Mouse (Mus musculus) C2C12 (cell line): ENCODE results near the gene Slc7a11. TPM values are rescaled to one million over a fixed set of nuclear protein-coding genes. Genes with fewer than 3 reads are reported as not detected.

Source experiments
- H3K27me3 ChIP-seq: one replicate; pipeline ENCODE4 v1.6.1; 2011; ENCODE audit not compliant: control insufficient read depth, insufficient read depth, insufficient read length
- H3K36me3 ChIP-seq: one replicate; pipeline ENCODE4 v1.6.1; 2011; ENCODE audit not compliant: control insufficient read depth, insufficient read depth
- H3K4me3 ChIP-seq: one replicate; pipeline ENCODE4 v1.5.1; 2011; ENCODE audit warnings: mild to moderate bottlenecking, control low read depth; ENCODE audit not compliant: poor library complexity, insufficient read depth, severe bottlenecking
- H3K79me2 ChIP-seq: one replicate; pipeline ENCODE4 v1.6.1; 2011; ENCODE audit not compliant: control insufficient read depth, insufficient read depth
- H3K79me3 ChIP-seq: one replicate; pipeline ENCODE4 v1.6.1; 2011; ENCODE audit warnings: low read depth, control low read depth
- H3ac ChIP-seq: one replicate; pipeline ENCODE3; 2011; ENCODE audit warnings: low read depth; ENCODE audit not compliant: control insufficient read depth, insufficient read length
- CEBPB ChIP-seq: IDR thresholded peaks from one replicate; pipeline ENCODE4 v1.6.1; 2011; ENCODE audit warnings: low read depth, mild to moderate bottlenecking, control low read depth, moderate library complexity
- CTCF ChIP-seq: IDR thresholded peaks from one replicate; pipeline ENCODE4 v1.5.1; 2011; ENCODE audit not compliant: control insufficient read depth, insufficient read depth, insufficient read length
- FOSL1 ChIP-seq: IDR thresholded peaks from one replicate; pipeline ENCODE4 v1.8.0; 2011; ENCODE audit warnings: mild to moderate bottlenecking, low read length; ENCODE audit not compliant: poor library complexity, insufficient read depth, severe bottlenecking
- MAX ChIP-seq: IDR thresholded peaks from one replicate; pipeline ENCODE4 v1.6.1; 2011; ENCODE audit warnings: mild to moderate bottlenecking, control low read depth
- MYOD1 ChIP-seq: IDR thresholded peaks from one replicate; pipeline ENCODE4 v1.6.1; 2011; ENCODE audit warnings: low read depth; ENCODE audit not compliant: control insufficient read depth, insufficient read length
- MYOG ChIP-seq: IDR thresholded peaks from one replicate; pipeline ENCODE4 v1.6.1; 2011; ENCODE audit not compliant: control insufficient read depth, insufficient read length; ENCODE audit errors: extremely low read depth
- USF1 ChIP-seq: IDR thresholded peaks from one replicate; pipeline ENCODE4 v1.6.1; 2011; ENCODE audit warnings: low read depth, mild to moderate bottlenecking, control low read depth, moderate library complexity
- polyA plus RNA-seq: library from polyadenylated mRNA; unstranded; fragments of >200 nt; fragmentation: generic; extraction: Trizol; gene quantifications from one replicate; pipeline ENCODE4 v1.2.1, GENCODE M21; 2012; ENCODE audit warnings: missing spikeins

Gene Slc7a11
- polyA plus RNA-seq, 1 experiment = 3.1 TPM

GRCm38 (mm10) chr3:50387280-50387679 lies 56.1 kb downstream of the Slc7a11 start:
- Histone ChIP-seq H3K79me3 (no peaks in the 10 kb centered on the region), H3ac (no peak overlapping the region), H3K4me3 (no peak overlapping the region), H3K79me2 (no peaks in the 10 kb centered on the region), H3K27me3 (no peaks in the 10 kb centered on the region), H3K36me3 (no peaks in the 10 kb centered on the region)
- TF ChIP-seq MAX = no peak
- no peak for TF ChIP-seq CTCF
- TF ChIP-seq MYOD1 = no peak
- TF ChIP-seq CEBPB = no peak
- TF ChIP-seq USF1 = no peak
- TF ChIP-seq MYOG = no peak

GRCm38 (mm10) chr3:50386561-50387221 lies 56.7 kb downstream of the Slc7a11 start:
- H3ac ChIP-seq = no peak overlapping the region
- H3K79me3 ChIP-seq = no peaks in the 10 kb centered on the region
- no peaks in the 10 kb centered on the region for H3K79me2 ChIP-seq
- H3K27me3 ChIP-seq = no peaks in the 10 kb centered on the region
- no peaks in the 10 kb centered on the region for H3K36me3 ChIP-seq
- H3K4me3 ChIP-seq = no peak overlapping the region
- no peak for TF ChIP-seq MAX
- no peak for TF ChIP-seq USF1
- TF ChIP-seq MYOD1 = no peak
- no peak for TF ChIP-seq CTCF
- no peak for TF ChIP-seq MYOG
- no peak for TF ChIP-seq CEBPB
- no peak for TF ChIP-seq FOSL1

- Histone ChIP-seq H3ac (no peak overlapping the region), H3K27me3 (no peaks in the 10 kb centered on the region), H3K4me3 (no peak overlapping the region), H3K36me3 (no peaks in the 10 kb centered on the region), H3K79me3 (no peaks in the 10 kb centered on the region), H3K79me2 (no peaks in the 10 kb centered on the region)
- TF ChIP-seq MYOG = no peak
- TF ChIP-seq MAX = no peak
- TF ChIP-seq FOSL1 = no peak
- TF ChIP-seq MYOD1 = no peak
- TF ChIP-seq USF1 = no peak
Measured at GRCm38 (mm10) chr3:50386066-50386465, 57.3 kb downstream of the Slc7a11 start.

GRCm38 (mm10) chr3:50382729-50383128 lies 60.7 kb downstream of the Slc7a11 start:
- Histone ChIP-seq H3K4me3 (no peak overlapping the region), H3ac (no peak overlapping the region), H3K79me3 (no peaks in the 10 kb centered on the region), H3K27me3 (no peaks in the 10 kb centered on the region), H3K36me3 (no peaks in the 10 kb centered on the region), H3K79me2 (no peaks in the 10 kb centered on the region)
- no peak for TF ChIP-seq CEBPB
- TF ChIP-seq MYOG = no peak
- no peak for TF ChIP-seq MAX
- no peak for TF ChIP-seq MYOD1
- TF ChIP-seq FOSL1 = no peak
- TF ChIP-seq USF1 = no peak
- TF ChIP-seq CTCF = no peak

- Histone ChIP-seq H3K79me3 (no peaks in the 10 kb centered on the region), H3K4me3 (no peak overlapping the region), H3ac (no peak overlapping the region), H3K36me3 (no peaks in the 10 kb centered on the region), H3K79me2 (no peaks in the 10 kb centered on the region), H3K27me3 (no peaks in the 10 kb centered on the region)
- no peak for TF ChIP-seq CTCF
- TF ChIP-seq MYOG = no peak
- TF ChIP-seq CEBPB = no peak
Measured at GRCm38 (mm10) chr3:50381861-50382693, 61.3 kb downstream of the Slc7a11 start.
